Mouse (Mus musculus): Measurements from ENCODE around the gene Klhl3.
A peak's percentile ranks its signal among the peaks of the same experiment; 100 is the strongest.
"Not testable (repeated sequence)": the region's sequence is repeated elsewhere in the genome, so short reads cannot be mapped to it uniquely, and the experiment has no call there.

Gene Klhl3

DNA sequence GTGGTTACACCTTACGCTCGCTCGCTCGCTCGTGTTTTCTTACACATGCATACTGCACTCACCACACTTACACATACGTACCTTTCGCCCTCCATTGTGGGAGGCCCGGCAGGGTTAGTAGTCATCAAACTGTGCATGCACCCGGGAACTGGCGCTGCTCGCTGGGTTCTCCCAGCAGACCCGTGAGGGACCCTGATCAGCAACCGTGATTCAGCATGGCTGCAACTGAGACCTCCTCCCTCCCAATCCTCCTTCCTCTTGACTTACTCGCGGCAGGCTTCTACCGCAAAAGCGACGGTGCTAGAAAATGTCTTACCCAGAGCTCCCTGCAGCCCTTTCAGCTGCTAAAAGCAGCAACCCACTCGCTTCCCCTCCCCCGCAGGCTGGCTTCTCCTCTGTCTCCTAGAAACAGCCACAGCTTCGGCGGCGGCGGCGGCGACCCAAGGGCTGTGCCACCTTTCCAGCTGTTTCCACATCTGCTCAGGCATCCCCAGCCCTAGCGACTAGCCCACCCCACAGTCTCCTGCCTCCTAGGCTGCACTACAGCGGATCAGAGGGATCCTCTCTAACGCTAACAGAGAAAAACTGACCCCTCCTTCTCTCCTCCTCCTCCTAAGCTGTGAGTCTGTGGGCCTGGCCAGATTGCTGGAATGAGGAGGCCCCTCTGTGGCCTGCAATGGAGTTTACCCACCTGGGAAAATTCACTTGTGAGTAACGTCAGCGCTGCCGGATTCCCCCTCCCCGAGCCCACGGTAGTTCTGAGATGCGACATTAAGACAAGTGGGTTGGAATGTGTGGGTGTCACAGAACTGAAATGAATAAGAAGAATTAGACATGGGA lies at the start of gene Klhl3:
Gene Klhl3 (minus strand): TSS at position 532 of the 840 bp plus-strand sequence.
- peak in 1 of 2 experiments; percentile 34 for DNase-seq (ENCODE audit: low spot score in 2 of 2)

- DNase-seq (ENCODE audit: low spot score in 2 of 2): no peak
These were observed 47.4 kb upstream of the Klhl3 start for GRCm38 (mm10) chr13:58160761-58161160.

DNA sequence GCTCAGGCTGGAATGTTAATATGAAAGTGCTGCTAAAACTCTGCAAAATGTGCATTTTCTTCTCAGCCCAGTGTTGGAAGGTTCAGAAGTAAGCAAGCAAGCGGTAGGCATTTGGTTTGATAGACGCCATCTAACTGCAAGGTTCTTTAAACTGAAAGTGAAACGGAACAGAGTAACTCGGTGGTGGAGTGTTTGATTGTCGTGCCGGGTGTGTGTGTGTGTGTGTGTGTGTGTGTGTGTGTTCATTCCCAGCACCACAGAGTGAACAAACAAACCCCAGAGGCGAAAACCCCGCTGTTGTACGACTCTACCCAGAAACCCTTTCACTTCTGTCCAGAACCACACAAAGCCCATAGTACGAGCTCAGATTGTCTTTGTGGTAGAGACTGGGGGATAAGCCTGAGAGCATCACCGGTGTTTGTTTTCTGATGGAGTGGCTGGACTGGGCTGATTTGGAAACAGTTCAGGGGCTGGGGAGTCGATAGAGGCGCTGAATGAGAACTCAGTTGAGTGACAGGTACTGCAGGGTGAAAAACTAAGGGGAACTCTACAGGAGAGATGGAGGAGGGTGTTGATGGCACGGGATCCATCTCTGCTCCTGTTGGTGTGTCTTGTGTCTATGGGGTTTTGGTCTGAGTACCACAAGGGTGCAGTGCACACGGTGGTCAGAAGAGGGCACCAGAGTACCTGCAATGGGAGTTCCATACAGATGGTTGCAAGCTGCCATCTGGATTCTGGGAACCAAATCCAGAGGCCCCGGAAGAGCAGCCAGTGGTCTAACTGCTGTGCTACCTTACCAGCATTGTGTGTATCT lies 44.9 kb upstream of the Klhl3 start:
- peak; percentile 76 to 85 for DNase-seq (ENCODE audit: low spot score in 2 of 2)

- DNase-seq (ENCODE audit: low spot score in 2 of 2): peak; percentile 88 to 90
These were observed 44.2 kb upstream of the Klhl3 start, which contains the start of gene Idnk for GRCm38 (mm10) chr13:58157447-58158098. TSS of gene Idnk (plus strand) at chr13:58157649.

GRCm38 (mm10) chr13:58157036-58157435 lies 43.6 kb upstream of the Klhl3 start:
- DNase-seq (ENCODE audit: low spot score in 2 of 2): no peak

DNA sequence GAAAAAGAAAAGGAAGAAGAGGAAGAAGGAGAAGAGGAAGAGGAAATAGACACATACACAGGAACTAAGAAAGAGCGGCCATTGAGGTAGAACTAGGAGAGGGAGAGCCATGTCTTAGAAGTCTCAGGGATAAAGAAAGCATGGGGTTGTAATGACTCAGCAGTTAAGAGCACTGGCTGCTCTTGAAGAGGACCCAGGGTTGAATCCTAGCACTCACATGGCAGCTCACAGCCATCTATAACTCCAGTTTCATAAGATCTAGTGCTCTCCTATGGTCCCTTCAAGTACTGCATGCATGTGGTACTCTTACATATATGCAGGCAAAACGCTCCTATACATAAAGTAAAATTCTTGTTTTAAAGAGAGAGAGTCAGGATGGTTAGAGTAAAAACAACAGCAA lies 42.6 kb upstream of the Klhl3 start:
- DNase-seq (ENCODE audit: low spot score in 2 of 2): no peak

DNA sequence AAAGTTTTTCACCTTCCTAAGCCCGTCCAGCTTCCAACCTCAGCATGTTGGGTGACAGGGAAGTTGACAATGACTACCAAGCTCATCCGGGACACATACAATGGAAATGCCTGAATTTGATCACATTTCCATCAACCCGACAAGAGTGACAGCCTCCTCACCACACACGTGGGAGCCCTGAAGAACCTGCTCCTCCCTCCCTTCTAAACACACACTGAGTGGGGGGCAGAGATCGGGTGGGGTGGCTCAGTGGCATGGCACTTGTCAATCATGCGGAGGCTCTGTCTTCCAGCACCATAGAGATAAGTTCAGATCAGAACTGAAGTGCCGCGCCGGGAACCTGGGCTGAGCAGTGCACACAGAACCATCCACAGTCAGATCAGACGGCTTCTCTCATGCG lies 37.0 kb upstream of the Klhl3 start:
- no peak for DNase-seq (ENCODE audit: low spot score in 2 of 2)

DNA sequence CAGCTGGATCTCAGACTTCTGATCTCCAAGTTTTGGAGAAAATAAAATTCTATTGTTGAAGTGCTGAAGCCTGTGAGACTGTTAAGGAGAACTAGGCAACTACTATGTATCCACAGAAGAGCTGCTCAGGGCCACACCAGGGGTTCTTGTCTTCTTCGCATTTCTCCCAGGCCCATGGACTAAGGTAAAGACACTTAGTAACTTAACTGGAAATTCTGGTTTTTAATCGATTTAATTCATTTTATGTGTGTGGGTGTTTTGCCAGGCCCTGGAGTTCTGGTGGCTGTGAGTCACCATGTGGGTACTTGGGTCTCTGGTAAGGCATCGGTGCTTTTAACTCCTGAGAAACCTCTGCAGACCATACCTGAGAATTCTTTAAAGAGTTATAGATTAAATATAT lies 36.2 kb upstream of the Klhl3 start:
- no peak for DNase-seq (ENCODE audit: low spot score in 2 of 2)

- peak in 1 of 2 experiments; percentile 23 for DNase-seq (ENCODE audit: low spot score in 2 of 2)
These were observed 35.7 kb upstream of the Klhl3 start for GRCm38 (mm10) chr13:58149033-58149558.

DNA sequence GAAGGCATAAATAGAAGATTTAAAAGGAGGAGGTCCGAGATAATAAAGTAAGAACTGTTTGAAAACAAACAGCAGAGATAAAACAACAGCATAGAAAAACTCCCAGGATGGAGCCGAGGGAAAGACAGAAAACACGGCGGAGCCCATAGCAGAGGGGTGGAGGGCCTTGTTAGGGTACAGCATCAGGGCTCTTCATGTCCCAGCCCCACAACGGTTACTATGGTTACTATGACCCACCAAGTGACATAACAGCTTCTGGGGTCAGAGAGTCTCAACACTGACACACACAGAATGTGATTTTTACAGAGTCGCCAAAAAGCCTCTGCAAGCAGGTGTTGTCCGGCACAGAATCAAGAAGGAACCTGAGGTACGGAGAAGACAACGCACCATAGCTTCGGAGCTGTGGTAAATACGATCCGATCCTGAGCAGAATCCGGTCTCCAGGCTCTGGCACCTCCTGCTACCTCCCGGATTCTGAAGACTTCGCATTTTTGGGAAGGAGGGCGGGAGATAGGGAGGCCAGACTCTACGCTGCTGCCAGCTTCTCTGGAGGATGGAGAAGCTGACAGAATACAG lies 35.0 kb upstream of the Klhl3 start:
- peak; percentile 21 to 22 for DNase-seq (ENCODE audit: low spot score in 2 of 2)

- DNase-seq (ENCODE audit: low spot score in 2 of 2): no peak
These were observed 34.4 kb upstream of the Klhl3 start for GRCm38 (mm10) chr13:58147760-58148159.

DNA sequence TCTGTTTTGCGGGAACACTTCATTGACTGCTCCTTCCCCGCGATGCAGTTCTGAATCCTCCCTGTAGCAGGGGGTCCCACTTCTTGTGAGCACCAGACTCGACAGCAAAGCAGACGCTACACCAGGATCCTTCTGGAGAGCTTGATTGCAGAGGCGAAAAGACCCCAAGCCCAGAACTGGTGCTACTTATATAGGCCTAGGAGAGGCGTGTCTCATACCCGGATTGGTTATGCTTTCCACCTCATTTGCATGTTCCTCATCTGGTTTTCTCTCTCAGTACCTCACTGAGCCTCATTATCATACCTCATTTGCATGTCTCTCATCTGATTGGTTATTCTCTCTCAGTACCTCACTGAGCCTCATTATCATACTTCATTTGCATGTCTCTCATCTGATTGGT lies 33.2 kb upstream of the Klhl3 start:
- DNase-seq (ENCODE audit: low spot score in 2 of 2): not testable (repeated sequence)

- no peak for DNase-seq (ENCODE audit: low spot score in 2 of 2)
These were observed 18.3 kb upstream of the Klhl3 start for GRCm38 (mm10) chr13:58131692-58132091.

DNA sequence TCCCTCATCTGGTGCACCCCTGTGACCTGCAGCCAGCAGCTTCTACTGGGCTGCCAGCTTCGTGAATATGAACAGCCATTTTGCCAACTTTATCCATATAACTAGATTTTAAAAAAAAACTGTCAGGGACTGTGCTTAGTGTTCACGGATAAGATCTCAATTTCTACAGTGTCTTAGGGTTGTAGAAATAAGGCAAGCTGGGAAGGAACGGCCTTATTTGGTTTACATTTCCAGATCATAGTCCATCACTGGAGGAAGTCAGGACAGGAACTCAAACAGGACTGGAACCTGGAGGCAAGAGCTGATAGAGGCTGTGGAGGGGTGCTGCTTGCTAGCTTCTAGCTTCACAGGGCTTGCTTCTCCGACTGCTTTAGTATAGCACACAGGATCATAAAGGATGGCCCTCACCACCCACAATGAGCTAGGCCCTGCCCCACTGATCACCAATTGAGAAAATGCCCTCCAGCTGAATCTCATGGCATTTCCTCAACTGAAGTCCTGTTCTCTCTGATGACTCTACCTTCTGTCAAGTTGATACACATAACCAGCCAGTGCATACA lies 16.4 kb upstream of the Klhl3 start:
- no peak for DNase-seq (ENCODE audit: low spot score in 2 of 2)

GRCm38 (mm10) chr13:58128768-58129671 lies 15.6 kb upstream of the Klhl3 start:
- DNase-seq (ENCODE audit: low spot score in 2 of 2): peak; percentile 96 to 97

- DNase-seq (ENCODE audit: low spot score in 2 of 2): peak; percentile 92 to 93
These were observed 15.0 kb upstream of the Klhl3 start, which contains the start of gene Hnrnpa0 for GRCm38 (mm10) chr13:58128396-58128767. TSS of gene Hnrnpa0 (minus strand) at chr13:58128556.

DNA sequence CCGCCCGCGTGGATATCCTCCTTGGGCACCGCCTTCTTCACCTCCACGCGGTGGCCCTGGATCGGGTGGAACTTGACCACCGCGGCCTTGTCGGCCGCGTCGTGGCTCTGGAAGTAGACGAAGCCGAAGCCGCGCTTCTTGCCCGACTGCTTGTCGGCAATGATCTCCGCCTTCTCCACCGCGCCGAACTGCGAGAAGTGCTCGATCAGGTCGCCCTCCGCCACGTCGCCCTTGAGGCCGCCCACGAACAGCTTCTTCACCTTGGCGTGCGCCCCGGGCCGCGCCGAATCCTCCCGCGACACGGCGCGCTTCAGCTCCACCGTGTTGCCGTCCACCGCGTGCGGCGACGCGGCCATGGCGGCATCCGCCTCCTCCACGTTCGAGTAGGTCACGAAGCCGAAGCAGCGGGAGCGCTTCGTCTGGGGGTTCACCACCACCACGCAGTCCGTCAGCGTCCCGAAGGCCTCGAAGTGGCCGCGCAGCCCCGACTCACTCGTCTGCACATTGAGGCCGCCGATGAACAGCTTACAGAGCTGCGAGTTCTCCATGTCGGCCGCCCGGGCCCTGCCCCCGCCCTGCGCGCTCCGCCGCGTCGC lies 14.5 kb upstream of the Klhl3 start:
- DNase-seq (ENCODE audit: low spot score in 2 of 2): peak in 1 of 2 experiments; percentile 20

- no peak for DNase-seq (ENCODE audit: low spot score in 2 of 2)
These were observed 13.7 kb upstream of the Klhl3 start for GRCm38 (mm10) chr13:58126862-58127765.

GRCm38 (mm10) chr13:58126126-58126525 lies 12.7 kb upstream of the Klhl3 start:
- peak in 1 of 2 experiments; percentile 31 for DNase-seq (ENCODE audit: low spot score in 2 of 2)

Data from heart, adult 9 months (tissue).